Mouse (Mus musculus): Measurements from ENCODE around the gene Rpl21. TPM values are rescaled to one million over a fixed set of nuclear protein-coding genes. Genes with fewer than 3 reads are reported as not detected.

Rpl21 gene
- total and polyA plus RNA-seq, 2 experiments from 2014 or later = 153 to 265 TPM

DNA sequence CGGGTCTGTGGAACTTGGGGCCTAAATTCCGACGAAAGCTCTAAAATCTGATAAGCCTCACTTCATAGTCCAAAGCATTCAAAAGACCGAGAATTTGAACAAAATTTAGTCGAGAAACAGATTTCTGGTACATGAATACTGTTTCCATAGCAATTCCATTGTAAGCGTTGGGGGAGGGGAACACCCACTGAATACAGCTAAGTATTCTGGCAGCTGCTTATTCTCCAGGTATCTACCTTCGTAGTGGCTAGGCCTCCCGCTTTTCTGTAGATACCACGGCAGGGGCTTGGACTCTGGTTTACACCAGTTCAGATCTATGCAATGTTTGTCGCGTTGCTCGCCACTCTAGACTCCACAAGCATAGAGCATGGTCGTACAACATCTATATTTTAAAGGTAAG lies 37.0 kb upstream of the Rpl21 start:
- ATAC-seq (ENCODE audit: insufficient read depth, low read depth) (no peak), DNase-seq (ENCODE audit: low spot score) (no peak)
- 72% methylated on average over 13 of the region's 13 CpGs for WGBS
- no peak overlapping the region for H3K9ac ChIP-seq (replicated peaks; ENCODE audit: low read depth, low read length)
- no peak overlapping the region for H3K4me2 ChIP-seq (ENCODE audit: low read depth, low read length)
- H3K4me1 ChIP-seq (ENCODE audit: control insufficient read depth, insufficient read depth) = peaks cover 14% of the 10 kb centered on the region
- no peaks in the 10 kb centered on the region for H3K9me3 ChIP-seq (replicated peaks; ENCODE audit: control insufficient read depth, low read length)
- H3K4me3 ChIP-seq (ENCODE audit: low read depth, low read length) = no peak overlapping the region
- no peaks in the 10 kb centered on the region for H3K27me3 ChIP-seq (ENCODE audit: control insufficient read depth, insufficient read depth, low read length)
- no peak for TF ChIP-seq EP300 (IDR thresholded peaks at IDR 0.05; ENCODE audit: low read depth)
- TF ChIP-seq CTCF (IDR thresholded peaks at IDR 0.05; ENCODE audit: low read depth) = no peak
- H3K27ac ChIP-seq (ENCODE audit: low read depth) = no peak overlapping the region
- no peaks in the 10 kb centered on the region for H3K36me3 ChIP-seq (replicated peaks; ENCODE audit: control insufficient read depth, insufficient read depth, low read length)

DNA sequence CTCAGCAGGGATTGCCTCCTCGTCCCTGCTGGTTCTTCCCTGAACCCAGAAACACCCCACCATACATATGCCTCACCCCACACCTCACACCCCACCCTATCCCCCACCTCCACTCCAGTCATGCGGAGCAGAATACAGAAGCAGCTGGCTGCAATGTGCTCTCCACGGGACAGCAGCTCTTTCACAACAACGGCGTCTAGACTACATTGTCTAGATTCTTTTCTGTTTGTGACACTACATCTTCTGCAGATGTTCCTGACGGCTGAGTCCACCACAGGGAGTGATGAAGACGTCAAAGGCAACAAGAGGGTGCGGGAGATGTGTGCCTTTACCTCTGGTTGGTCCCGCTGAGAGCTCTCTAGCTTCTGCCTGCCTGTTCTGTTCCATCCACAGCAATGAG lies 34.7 kb upstream of the Rpl21 start:
- Histone ChIP-seq H3K27me3 (ENCODE audit: control insufficient read depth, insufficient read depth, low read length) (no peaks in the 10 kb centered on the region), H3K4me2 (ENCODE audit: low read depth, low read length) (no peak overlapping the region), H3K4me3 (ENCODE audit: low read depth, low read length) (no peak overlapping the region), H3K9ac (replicated peaks; ENCODE audit: low read depth, low read length) (no peak overlapping the region), H3K27ac (ENCODE audit: low read depth) (no peak overlapping the region), H3K4me1 (ENCODE audit: control insufficient read depth, insufficient read depth) (peaks cover 4% of the 10 kb centered on the region; the same call in 1 of the 2 replicates), H3K36me3 (replicated peaks; ENCODE audit: control insufficient read depth, insufficient read depth, low read length) (no peaks in the 10 kb centered on the region), H3K9me3 (replicated peaks; ENCODE audit: control insufficient read depth, low read length) (peaks cover 8% of the 10 kb centered on the region; the same call in 1 of the 2 replicates)
- no peak for DNase-seq (ENCODE audit: low spot score)
- 42% methylated on average over 9 of the region's 9 CpGs for WGBS
- TF ChIP-seq CTCF (IDR thresholded peaks at IDR 0.05; ENCODE audit: low read depth) = no peak
- TF ChIP-seq EP300 (IDR thresholded peaks at IDR 0.05; ENCODE audit: low read depth) = no peak
- no peak for ATAC-seq (ENCODE audit: insufficient read depth, low read depth)

DNA sequence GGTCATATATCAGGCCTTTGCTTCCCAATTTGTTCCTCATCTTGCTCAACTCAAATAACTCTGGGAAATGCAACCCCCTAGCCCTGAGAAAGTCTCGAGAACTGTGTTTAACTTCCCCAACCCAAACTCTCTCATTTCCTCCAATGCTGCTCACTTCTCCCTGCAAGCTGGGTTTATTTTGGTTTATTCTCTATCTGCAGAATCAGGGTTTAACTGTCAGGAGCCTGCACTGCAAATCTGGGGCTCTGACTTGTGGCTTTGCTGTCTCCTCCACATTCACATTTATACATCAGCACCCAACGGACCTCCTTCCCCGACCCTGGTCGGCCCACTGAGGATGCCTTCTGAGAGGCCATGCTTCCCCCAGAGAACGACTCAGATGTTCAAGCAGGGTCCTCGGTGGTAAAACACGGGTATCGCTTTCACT lies 26.7 kb upstream of the Rpl21 start:
- no peak for TF ChIP-seq CTCF (IDR thresholded peaks at IDR 0.05; ENCODE audit: low read depth)
- TF ChIP-seq EP300 (IDR thresholded peaks at IDR 0.05; ENCODE audit: low read depth) = no peak
- no peaks in the 10 kb centered on the region for H3K27me3 ChIP-seq (ENCODE audit: control insufficient read depth, insufficient read depth, low read length)
- 74% methylated on average over 8 of the region's 8 CpGs for WGBS

DNA sequence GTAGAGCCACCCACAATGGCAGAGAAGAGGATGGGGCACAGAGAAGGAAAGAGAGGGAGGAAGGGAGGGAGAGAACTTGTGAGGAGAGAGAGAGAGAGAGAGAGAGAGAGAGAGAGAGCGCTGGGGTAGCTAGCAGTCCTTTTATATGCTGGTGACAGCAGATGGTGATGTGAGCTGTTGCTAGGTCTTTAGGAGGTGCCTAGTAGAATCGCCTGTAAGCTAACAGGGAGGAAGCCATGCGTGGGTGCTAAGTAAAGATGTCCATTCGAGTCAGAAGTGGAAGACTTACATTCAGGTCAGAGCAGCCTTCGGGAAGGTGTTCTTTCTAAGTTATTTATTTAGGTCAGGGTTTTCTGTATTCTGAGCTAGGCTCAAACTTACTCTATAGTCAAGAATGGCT lies 22.7 kb upstream of the Rpl21 start:
- Histone ChIP-seq H3K4me1 (ENCODE audit: control insufficient read depth, insufficient read depth) (no peaks in the 10 kb centered on the region; the same call in 1 of the 2 replicates), H3K9me3 (replicated peaks; ENCODE audit: control insufficient read depth, low read length) (no peaks in the 10 kb centered on the region), H3K4me3 (ENCODE audit: low read depth, low read length) (no peak overlapping the region), H3K9ac (replicated peaks; ENCODE audit: low read depth, low read length) (no peak overlapping the region), H3K27me3 (ENCODE audit: control insufficient read depth, insufficient read depth, low read length) (no peaks in the 10 kb centered on the region), H3K27ac (ENCODE audit: low read depth) (no peak overlapping the region), H3K36me3 (replicated peaks; ENCODE audit: control insufficient read depth, insufficient read depth, low read length) (no peaks in the 10 kb centered on the region), H3K4me2 (ENCODE audit: low read depth, low read length) (no peak overlapping the region)
- 58% methylated on average over 5 of the region's 5 CpGs for WGBS
- ATAC-seq (ENCODE audit: insufficient read depth, low read depth) = no peak
- DNase-seq (ENCODE audit: low spot score) = no peak
- TF ChIP-seq CTCF (IDR thresholded peaks at IDR 0.05; ENCODE audit: low read depth) = no peak
- no peak for TF ChIP-seq EP300 (IDR thresholded peaks at IDR 0.05; ENCODE audit: low read depth)

More for the DNA sequence above, 26.7 kb upstream of the Rpl21 start:
- no peaks in the 10 kb centered on the region for H3K36me3 ChIP-seq (replicated peaks; ENCODE audit: control insufficient read depth, insufficient read depth, low read length)
- no peak overlapping the region for H3K27ac ChIP-seq (ENCODE audit: low read depth)
- H3K9ac ChIP-seq (replicated peaks; ENCODE audit: low read depth, low read length) = no peak overlapping the region
- peaks cover 8% of the 10 kb centered on the region; the same call in 1 of the 2 replicates for H3K9me3 ChIP-seq (replicated peaks; ENCODE audit: control insufficient read depth, low read length)
- no peak for DNase-seq (ENCODE audit: low spot score)
- ATAC-seq (ENCODE audit: insufficient read depth, low read depth) = no peak
- H3K4me2 ChIP-seq (ENCODE audit: low read depth, low read length) = no peak overlapping the region
- no peaks in the 10 kb centered on the region; the same call in 1 of the 2 replicates for H3K4me1 ChIP-seq (ENCODE audit: control insufficient read depth, insufficient read depth)
- no peak overlapping the region for H3K4me3 ChIP-seq (ENCODE audit: low read depth, low read length)

DNA sequence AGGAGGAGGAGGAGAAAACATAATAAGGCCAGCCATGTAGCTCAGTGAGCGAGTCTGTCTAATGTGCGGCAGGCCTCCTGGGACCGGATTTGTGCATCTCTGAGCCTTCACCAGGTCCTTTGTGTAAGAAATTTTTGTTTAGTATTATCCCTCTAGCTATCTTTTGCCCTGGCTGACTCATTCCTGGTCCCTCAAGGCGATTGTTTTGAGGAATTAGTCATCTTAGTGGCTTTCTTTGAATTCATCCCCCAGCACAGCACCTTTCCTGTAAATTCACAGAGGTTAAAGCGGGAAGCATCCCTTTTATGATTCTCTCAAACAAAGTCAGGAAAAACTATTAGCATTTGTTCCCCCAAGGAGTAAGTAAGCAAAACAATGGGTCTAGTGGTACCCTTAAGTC lies 19.8 kb upstream of the Rpl21 start:
- H3K4me3 ChIP-seq (ENCODE audit: low read depth, low read length) = no peak overlapping the region
- H3K4me2 ChIP-seq (ENCODE audit: low read depth, low read length) = no peak overlapping the region
- H3K27me3 ChIP-seq (ENCODE audit: control insufficient read depth, insufficient read depth, low read length) = no peaks in the 10 kb centered on the region
- no peaks in the 10 kb centered on the region for H3K36me3 ChIP-seq (replicated peaks; ENCODE audit: control insufficient read depth, insufficient read depth, low read length)
- DNase-seq (ENCODE audit: low spot score) (no peak), ATAC-seq (ENCODE audit: insufficient read depth, low read depth) (no peak)
- no peaks in the 10 kb centered on the region for H3K9me3 ChIP-seq (replicated peaks; ENCODE audit: control insufficient read depth, low read length)
- H3K9ac ChIP-seq (replicated peaks; ENCODE audit: low read depth, low read length) = no peak overlapping the region
- H3K4me1 ChIP-seq (ENCODE audit: control insufficient read depth, insufficient read depth) = no peaks in the 10 kb centered on the region
- no peak overlapping the region for H3K27ac ChIP-seq (ENCODE audit: low read depth)
- TF ChIP-seq EP300 (IDR thresholded peaks at IDR 0.05; ENCODE audit: low read depth) (no peak), CTCF (IDR thresholded peaks at IDR 0.05; ENCODE audit: low read depth) (no peak)
- 80% methylated on average over 5 of the region's 5 CpGs for WGBS

DNA sequence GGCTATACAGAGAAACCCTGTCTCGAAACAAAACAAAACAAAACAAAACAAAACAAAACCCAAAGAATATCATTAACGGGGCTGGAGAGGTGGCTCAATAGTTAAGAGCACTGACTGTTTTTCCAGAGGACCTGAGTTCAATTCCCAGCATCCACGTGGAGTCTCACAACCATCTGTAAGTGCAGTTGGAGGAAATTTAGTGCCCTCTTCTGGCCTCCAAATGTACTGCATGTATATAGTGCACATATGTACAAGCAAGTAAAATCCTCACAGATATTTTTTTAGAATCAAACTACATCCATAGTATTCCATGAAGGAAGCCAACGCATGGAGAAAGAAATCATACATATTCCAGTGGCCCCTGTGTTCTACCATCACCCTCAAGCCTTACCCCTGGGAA lies 19.3 kb upstream of the Rpl21 start:
- H3K36me3 ChIP-seq (replicated peaks; ENCODE audit: control insufficient read depth, insufficient read depth, low read length) = no peaks in the 10 kb centered on the region
- no peak overlapping the region for H3K9ac ChIP-seq (replicated peaks; ENCODE audit: low read depth, low read length)
- DNase-seq (ENCODE audit: low spot score) (no peak), ATAC-seq (ENCODE audit: insufficient read depth, low read depth) (no peak)
- WGBS = 84% methylated on average over 4 of the region's 4 CpGs
- no peak overlapping the region for H3K27ac ChIP-seq (ENCODE audit: low read depth)
- H3K27me3 ChIP-seq (ENCODE audit: control insufficient read depth, insufficient read depth, low read length) = no peaks in the 10 kb centered on the region
- no peaks in the 10 kb centered on the region for H3K4me1 ChIP-seq (ENCODE audit: control insufficient read depth, insufficient read depth)
- H3K4me2 ChIP-seq (ENCODE audit: low read depth, low read length) = no peak overlapping the region
- TF ChIP-seq EP300 (IDR thresholded peaks at IDR 0.05; ENCODE audit: low read depth) (no peak), CTCF (IDR thresholded peaks at IDR 0.05; ENCODE audit: low read depth) (no peak)
- no peak overlapping the region for H3K4me3 ChIP-seq (ENCODE audit: low read depth, low read length)
- no peaks in the 10 kb centered on the region for H3K9me3 ChIP-seq (replicated peaks; ENCODE audit: control insufficient read depth, low read length)
